Mouse (Mus musculus) E14TG2a.4 (cell line): ENCODE measurements at regions not wholly inside any gene's neighbourhood (a gene's known extent, or its start where the extent isn't known, plus 50 kb on each side); places are given as distances from the start of the nearest gene placed in this dataset.

Experiments
- CTCF ChIP-seq: conservative IDR thresholded peaks from 2 replicates; pipeline ENCODE4 v1.5.1; 2014; ENCODE audit warnings: low read length
- POU5F1 ChIP-seq: IDR thresholded peaks from 2 replicates; pipeline ENCODE4 v1.6.1; 2014; ENCODE audit warnings: low read length, borderline replicate concordance

GRCm38 (mm10) chr12:9660299-9660698 lies 90.4 kb downstream of the Osr1 start:
- TF ChIP-seq CTCF (no peak), POU5F1 (no peak)
